Mouse (Mus musculus) retina, postnatal 1 day (tissue): Measurements from ENCODE around the gene Brd3.
A peak's percentile ranks its signal among the peaks of the same experiment; 100 is the strongest.
"Not testable (repeated sequence)": the region's sequence is repeated elsewhere in the genome, so short reads cannot be mapped to it uniquely, and the experiment has no call there.

Source experiments
- DNase-seq: peaks from one replicate; pipeline ENCODE4 v3.0.0-alpha.2; 2012

Gene Brd3

DNA sequence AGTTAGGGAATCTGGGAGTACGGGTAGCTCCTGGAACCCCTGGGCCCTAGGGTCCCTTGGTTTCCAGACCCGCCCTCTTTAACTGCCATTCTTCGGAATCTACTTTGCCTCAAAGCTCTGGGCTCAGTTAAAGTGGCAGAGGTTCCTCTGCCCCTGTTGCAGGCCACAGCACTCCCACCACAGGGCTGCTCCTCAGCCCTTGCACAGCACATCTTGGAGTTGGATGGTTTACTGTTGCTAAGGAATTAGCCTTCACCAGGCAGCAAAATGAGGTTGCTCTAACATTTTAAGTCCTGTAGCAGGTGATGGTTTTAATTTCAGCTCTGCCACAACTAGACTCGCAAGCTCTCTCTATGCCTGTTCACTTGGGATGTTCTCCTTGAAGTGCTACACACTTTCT is at the start of gene Brd3:
Gene Brd3, minus strand, starts transcription at position 101 of the 400 bp plus-strand sequence.
- DNase-seq: no peak

DNA sequence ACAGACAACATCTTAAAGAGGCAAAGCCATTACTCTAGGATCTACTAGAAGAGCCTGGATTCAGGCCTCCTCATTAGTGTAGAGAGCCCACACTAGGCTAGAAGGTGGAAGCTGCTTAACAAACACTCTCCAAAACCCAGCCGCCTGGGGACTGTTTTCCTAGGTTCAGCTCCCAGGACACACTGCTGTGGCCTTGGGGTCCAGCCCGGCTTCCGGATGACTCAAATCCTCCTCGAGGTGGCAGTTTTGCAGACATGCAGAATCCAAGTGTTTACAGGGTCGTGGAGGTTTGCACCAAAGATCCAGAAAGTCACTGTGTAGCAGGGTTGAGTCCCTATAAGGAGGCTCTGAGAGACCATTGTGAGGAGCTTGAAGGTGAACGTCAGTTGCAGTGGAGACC is 49.5 kb upstream of the Brd3 start:
- no peak for DNase-seq

DNA sequence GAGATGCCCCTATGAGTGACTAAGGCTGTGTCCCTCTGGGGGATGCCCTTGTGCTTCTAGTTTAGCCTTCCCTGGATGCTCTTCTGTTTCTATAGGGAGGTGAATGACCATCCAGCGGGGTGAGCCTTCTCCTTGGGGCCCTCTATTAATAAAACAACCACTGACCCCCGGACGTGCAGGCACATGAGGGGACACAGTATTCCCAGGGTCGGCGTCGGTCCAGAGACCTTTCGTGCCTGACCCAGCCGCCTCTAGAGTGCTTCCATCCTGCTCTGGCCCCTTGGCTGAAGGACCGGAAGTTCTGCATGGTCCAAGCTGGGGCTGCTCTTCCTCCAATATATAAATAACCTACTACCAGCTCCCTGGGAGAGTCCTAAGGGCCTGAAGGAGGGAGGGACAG is 46.8 kb upstream of the Brd3 start:
- no peak for DNase-seq

DNA sequence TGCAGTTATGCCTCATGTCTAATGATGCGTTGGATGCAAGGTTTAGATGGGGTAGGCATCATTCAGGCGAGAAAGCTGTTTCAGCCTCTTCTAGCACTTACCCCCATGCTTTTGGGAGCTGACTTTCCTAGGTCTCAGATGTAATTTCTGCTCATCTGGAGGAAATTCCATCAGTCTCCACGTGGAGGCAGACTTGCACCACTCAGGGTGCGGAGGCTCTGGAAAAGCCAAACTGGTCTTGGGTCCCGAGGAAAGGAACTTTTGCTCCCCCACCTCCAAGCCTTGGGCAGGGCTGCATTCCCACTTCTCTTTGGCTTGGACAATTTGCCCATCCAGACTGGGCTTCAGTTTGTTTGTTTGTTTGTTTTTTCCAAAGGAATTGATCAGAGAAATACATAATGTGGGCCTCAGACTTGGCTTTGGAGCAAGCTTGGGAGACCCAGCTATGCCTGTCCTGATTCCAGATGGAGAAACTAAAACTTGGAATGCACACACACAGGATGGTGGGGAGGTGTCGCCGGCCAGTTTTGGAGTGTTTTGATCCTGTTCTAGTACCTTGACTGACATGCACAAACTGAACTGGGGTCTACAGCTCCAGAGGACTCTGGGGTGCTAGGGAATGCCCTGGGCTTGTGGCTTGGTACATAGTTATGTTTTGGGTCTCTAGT is 45.3 kb upstream of the Brd3 start:
- peak; percentile 80 for DNase-seq

DNA sequence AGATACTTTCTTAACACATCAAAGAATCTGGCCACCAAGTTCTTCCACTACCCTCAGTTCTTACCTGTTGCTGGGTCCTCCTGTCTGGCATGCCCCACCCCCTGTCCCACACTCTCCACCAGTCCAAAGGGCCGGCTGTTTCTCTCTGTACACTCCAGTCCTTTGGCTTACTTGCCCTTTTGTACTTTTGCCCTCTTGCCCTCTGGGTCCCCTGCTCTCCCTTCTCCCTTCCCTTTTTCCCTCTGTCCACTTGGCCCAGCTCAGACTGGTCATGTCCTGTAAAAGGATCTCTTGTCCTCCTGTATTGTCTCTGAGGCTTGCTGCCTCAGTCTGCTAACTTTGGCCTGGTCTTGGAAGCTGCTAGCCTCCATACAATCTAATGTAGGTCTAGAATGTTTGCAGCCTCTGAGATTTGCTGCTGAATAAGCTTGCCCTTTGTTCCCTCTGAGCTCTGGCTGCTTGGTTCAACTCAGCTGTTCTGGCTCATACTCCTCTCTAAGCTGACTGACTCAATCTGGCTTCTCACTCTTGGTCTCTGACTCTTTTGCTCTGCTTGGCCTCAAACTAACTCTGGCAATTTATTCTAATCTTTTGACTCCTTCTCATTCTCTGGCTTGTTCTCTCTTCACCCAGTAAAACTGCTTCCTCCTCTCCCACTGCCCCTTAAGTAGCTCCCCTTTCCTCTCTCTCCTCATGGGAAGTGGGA is 41.4 kb upstream of the Brd3 start:
- DNase-seq: no peak

DNA sequence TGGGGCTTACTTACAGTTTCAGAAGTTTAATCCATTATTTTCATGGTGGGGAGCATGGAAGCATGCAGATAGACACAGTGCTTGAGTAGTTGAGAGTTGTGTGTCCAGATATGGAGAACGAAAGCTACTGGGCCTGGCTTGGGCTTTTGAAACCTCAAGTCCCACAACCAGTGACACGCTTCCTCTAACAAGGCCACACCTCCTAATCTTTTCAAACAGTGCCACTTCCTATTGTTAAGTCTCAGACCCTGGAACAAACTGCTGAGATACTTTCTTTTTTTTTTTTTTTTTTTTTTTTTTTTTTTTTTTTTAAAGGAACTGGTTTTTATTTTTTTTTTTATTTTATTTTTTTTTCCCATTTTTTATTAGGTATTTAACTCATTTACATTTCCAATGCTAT is 40.5 kb upstream of the Brd3 start:
- no peak for DNase-seq

DNA sequence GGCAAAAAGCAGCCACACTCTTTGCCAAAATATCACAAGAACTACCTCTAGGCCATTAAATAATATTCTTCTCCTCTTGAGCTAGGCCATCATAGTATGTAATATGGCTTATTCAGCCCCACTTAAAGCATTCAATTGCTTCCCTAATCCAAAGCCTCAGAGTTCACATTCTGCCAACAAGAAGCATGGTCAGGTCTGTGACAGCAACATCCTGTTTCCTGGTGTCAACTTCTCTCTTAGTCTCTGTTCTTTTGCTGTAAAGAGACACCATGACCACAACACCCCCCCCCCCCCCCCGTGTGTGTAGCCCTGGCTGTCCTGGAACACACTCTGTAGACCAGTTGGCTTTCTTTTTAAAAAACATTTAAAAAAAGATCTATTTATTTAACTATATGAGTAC is 39.9 kb upstream of the Brd3 start:
- no peak for DNase-seq

DNA sequence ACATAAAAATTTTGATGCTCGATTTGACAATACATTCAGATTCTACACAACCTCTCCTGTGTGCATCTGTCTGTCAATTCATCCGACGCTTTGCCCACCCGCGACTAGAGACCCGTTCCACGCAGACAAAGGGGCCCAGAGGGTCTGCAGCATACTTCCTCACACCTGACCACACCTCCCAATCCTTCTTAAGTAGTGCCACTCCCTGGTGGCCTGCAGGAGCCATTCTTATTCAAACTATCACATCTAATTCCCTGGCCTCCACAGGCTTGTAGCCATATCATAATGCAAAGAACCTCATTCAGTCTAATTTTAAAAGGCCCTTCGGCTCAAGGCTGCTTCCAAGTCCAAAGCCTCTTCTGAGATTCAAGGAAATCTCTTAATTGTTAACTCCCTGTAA is 38.6 kb upstream of the Brd3 start:
- DNase-seq: not testable (repeated sequence)

DNA sequence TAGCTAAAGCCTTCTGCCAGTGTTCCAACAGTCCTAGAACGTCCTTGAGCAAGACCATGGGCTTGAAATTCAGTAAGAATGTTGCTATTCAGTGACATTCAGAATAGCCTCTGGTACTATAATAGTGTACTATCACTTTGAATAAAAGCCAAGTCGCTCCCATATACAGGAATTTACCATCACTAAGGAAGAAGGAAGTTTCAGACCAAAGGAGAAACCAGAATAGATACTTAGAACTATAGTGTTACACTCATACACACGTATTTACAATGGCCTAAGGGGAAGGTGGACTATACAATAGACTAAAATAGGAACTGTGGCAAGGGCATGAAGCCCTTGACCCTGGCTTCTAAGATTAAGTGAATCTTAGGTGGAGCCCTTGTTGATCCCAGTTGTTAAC is 38.1 kb upstream of the Brd3 start:
- DNase-seq: not testable (repeated sequence)

DNA sequence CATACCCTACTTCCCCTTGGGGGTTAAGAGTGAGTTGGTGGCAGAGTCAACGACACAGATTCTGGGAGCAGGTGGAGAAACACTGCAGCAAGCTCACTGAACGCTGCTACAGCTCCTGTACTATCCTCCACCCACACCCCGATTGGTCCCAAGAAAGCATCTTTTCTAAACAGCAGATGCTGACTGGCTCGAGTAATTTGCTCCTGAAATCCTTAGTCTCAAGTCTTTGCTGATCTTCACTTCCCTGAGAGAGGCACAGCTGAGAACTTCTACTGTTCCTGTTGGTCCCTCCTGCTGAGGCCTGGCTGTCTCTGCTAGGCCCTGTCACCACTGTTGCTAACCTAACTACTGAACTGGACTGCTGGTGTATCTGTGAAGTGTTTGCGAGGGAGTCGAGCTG is 37.2 kb upstream of the Brd3 start:
- DNase-seq: no peak

DNA sequence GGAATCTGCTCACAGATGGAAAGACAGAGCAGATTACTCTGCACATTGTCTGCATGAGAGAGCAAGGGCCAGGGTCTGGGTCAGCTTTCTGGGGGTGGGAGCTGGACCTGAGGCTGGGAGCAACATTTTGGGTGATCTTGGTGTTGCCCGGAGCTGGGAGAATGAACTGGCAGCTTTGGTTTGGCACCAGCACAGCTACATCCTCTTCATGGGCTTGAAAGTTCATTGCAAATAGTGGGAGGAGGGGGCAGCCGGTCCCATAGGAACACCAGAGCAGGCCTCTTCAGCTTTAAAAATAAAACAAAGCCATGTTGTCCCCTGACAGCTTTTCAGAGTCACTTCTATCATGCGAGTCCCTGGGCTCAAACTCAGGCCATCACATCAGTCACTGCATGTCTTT is 33.8 kb upstream of the Brd3 start:
- no peak for DNase-seq

DNA sequence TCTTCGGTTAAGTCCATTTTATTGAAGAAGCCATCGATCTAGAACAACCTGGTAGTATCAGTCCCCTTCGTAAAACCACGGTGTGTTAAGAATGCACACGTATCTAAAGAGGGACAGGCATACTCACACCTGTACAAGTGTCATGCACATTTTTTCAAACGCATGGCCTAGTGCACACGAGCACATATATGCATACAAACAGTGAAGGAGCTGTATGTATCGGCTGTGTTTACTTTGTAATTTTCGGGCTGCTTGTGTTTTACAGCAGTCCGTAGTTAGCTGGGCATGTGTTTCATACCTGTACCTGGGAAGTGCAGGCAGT is 33.0 kb upstream of the Brd3 start:
- no peak for DNase-seq

DNA sequence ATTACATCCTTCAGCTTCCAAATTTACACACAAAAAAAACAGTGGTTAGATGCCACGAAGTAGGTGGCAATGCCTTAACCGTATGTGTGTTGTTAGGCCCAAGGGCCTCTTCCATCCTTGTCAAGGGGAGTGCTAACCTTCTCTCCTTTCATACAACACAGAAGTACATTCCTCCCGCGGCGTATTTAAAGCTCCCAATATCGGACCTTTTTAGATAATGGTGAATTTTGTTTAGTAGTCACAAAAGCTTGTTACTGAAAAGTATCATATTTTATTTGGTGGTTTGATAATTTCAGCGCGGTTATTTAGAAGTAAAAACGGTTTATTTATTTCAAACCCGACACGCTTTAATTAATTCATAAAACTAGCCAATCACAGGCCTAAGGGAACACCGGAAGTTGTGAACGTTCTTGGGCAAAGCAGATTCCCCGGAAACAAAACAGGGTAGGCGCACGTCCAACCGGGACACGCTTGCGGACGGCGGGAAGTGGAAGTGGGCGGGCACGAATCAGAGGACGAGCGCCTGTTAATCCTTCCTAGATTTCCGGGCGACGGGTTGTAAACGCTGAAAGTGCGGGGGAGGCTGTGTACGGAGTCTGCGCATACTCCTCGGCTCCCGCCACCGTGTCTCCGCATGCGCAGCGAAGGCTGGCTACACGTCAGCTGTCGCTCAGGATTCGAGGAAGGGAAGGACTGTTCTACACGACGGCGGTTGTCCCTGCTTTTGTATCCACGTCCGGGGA is 32.5 kb upstream of the Brd3 start:
- DNase-seq: peak; percentile 100

DNA sequence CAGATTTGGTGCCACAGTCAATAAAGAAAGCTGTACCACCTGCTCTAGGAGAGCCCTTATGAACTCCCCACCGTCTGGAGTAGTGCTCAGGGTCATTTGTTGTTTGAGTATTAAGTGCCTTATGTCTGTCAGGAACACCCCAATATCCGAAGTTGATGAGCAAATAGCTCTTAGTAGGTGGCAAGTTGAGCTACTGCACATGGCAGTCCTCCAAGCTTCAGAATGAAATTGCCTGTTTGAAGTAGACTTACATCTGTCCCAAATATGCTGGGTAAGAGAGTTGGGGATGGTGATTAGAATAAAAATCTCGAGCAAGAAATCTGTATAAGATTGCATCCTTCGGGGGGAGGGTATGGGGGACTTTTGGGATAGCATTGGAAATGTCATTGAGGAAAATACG is 31.9 kb upstream of the Brd3 start:
- no peak for DNase-seq

DNA sequence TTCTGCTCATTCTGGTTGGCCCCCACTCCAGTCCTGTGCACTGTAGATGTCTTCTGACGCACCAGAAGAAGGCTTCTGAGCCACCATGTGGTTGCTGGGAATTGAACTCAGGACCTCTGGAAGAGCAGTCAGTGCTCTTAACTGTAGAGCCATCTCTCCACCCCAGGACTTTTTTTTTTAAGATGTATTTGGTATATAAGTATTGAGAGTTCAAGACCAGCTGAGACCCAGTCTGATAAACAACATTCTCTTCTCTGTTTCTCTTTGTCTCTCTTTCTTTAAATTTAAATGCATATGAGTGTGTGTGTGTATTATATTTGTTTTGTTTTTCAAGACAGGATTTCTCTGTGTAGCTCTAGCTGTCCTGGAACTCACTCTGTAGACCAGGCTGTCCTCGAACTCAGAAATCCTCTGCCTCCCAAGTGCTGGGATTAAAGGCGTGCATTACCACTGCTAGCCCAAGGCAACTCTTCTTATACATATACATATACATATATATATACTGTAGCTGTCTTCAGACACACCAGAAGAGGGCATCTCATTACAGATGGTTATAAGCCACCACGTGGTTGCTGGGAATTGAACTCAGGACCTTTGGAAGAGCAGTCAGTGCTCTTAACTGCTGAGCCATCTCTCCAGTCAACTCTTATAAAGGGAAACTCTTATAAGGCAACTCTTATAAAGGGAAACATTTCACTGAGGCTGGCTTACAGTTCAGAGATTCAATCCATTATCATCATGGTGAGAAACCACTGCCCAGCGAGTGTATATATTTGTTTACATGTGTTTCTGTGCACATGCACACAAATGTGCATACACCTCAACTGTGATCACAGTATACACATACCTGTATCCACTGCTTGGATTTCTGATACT is 31.2 kb upstream of the Brd3 start:
- DNase-seq: not testable (repeated sequence)

DNA sequence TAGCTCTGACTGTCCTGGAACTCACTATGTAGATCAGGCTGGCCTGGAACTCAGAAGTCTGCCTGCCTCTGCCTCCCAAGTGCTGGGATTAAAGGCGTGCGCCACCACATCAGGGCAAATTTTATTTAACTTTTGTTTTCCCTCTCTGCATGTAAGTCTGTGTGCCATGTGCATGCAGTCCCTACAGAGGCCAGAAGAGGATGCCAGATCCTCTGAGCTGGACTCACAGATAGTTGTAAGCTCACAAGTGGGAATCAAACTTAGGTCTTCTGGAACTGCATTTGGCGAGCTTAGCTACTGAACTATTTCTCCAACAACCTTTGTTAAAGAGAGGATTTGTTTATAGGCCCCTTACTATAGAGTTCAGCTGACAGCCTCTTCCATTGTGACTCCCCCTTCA is 10.8 kb upstream of the Brd3 start:
- DNase-seq: peak; percentile 35

DNA sequence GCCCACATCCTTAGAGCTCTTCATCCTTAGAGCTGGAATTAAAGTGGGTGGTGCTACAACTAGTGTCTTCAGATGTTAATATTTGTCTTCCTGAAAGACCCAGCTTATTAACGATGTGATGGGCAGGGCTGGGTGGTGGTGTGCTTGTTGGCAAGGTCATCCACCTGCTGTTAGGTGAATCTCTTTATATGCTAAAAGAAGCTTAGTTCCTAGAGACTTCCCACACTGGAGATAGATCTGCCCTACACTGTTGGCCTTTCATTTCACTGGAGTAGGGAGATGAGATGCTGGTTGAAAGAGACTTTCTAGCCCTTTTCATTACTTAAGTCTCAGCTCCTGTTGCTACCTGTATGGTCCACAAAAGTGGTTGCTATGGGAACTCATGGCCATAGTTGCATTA is 8.8 kb upstream of the Brd3 start:
- no peak for DNase-seq

DNA sequence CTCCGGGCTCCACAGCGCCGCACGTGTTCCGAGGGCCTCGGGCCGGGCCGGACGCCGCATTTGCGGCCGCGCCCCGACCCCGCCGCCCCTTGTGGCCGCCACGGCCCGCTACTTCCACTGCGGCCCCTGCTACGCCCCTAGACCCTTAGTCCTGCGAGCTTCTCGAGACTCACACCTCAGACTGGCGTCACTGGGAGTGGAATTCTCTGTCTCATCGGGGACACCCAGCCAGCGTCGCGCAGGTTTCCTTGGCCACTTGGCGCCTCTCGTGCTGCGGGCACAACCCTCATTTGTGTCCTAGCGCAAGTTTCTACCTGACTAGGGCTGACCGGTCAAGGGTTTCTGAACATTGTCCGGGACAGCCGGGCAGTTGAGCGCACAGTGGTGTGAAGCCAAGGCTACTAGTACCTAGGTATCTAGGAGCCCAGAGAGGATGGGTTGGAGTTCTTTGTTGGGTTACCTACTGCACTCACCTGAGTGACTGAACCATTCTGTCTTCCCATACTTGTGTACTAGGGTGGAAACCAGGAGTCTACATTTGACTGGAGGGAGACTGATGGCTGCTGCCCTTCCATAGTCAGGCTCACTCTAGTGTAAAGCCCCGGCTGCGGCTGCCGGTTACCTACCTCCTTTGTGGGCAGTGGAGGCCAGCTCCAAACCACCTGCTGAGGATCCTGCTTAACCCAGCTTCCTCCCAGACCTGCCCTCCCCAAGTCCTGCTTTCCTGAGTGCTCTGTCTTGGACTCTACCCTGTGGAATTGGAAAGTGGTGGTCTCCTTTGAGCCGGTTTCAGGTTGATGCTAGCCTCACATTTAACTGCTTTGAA is 8.1 kb upstream of the Brd3 start:
- no peak for DNase-seq

DNA sequence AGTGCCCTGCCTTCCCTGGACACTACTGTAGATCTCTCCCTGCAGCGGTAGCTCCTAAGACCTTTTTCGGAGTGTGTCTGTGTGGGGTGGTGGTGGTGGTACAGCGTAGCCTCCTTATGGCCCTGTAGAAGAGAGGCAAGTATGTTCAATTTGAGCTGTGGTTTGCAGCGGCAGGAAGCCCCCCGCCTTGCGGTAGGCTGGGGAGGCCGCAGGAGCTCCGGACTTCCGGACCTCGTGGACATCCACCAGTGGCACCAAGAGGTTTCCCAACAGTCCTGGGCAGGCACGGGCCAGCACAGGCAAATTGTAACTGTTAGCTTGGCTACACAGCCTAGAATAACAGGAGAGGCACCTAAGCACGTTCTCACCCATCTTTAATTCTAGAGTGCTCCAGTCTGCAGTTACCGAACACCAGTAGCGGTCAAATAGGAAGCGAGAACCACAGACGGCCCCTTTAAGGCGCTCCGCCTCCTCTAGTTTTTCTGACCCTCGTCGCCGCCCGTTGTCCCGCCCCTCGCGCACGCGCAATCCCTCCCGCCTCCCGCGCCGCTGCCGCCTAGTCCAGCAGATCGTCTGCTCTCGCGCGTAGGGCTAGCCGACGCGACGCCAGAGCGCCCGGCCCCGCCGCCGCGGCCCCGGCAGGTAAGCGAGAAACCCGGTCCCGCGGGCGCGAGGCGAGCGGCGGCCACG is 7.3 kb upstream of the Brd3 start, which contains the start of gene Wdr5:
Gene Wdr5, plus strand, starts transcription at position 519 of the 690 bp plus-strand sequence.
- DNase-seq: peak; percentile 95

DNA sequence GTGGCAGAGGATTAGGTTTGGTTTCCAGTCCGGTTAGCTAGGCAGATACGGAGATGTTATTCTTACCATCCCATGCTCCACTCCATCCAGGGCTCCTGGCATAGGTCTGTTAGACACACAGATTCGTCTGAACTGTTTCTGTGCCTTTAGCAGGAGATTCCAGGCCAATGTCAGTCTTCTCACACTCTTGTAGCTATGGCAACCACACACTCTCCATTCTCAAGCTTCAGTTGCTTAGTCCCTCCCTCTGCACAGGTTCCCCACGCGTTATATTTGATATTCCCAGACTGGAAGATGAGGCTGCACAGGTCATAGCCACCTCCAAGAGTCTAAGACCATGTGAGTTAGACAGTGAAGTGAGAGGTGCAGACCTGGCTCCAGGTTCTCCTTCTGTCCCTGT is 6.4 kb upstream of the Brd3 start:
- peak; percentile 12 for DNase-seq

DNA sequence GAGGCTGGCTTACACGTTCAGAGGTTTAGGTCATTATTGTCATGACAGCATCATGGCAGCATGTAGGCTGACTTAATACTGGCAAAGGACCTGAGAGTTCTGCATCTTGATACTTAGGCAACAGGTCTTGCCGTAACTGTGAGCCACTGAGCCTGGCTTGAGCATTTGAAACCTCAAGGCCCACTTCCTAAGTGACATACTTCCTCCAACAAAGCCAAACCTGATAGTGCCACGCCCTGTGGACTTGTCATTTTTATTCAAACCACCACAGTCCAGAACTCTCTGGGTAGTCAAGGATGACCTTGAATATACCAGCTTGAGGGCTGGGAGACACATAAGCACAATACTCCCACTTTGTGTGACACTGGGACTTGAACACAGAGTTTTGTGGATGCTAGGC is 5.4 kb upstream of the Brd3 start:
- no peak for DNase-seq

DNA sequence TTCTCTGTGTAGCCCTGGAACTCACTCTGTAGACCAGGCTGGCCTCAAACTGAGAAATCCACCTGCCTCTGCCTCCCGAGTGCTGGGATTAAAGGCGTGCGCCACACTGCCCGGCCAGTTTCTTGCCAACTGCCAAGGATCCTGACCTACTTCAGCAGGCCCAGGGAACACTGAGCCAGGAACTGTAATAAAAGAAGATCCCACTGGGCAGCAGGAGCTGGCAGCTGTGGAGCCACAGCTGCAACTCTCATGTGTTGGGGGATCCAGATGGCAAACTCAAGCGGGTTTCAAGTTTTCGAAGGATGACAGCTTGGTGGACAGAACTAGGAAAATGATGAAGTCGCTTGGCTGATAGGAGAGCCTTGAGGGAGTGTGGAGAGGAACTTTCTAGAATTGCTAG is 3.2 kb upstream of the Brd3 start:
- no peak for DNase-seq
